Mouse (Mus musculus): Measurements from ENCODE around the gene Tifab.

DNA sequence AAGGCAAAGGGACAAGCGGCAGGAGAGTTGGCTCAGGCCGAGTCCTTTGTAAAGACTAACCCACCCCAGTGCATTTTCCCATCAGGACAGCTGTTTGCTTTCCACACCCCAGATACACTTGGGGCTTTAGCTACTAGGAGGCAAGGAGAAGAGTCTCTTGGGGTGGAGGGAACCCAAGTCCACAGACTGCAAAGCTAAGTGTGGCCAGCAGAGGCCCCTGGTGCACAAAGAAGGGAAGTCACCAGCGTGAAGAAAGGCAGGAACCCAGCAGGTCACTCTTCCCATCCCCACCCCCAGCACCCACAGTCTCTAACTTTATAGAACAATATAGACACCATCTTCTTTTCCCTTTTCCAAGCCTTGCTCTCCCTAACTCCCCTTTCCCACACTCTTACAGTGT is 33.2 kb downstream of the Tifab start:
- TF ChIP-seq CTCF (IDR thresholded peaks at IDR 0.05; ENCODE audit: extremely low read depth, insufficient read length, insufficient replicate concordance, low read depth, low read length), result peak; percentile 49; the same call in 1 of the 2 replicates
- no peak for TF ChIP-seq POLR2A (IDR thresholded peaks at IDR 0.05; ENCODE audit: low read depth, low read length)

Data from small intestine, adult 2 months (tissue).